Mouse (Mus musculus): ENCODE data around the gene Nkd2. TPM values are rescaled to one million over a fixed set of nuclear protein-coding genes. Genes with fewer than 3 reads are reported as not detected.

Nkd2 gene
- polyA plus RNA-seq, 2 experiments = 34.8 to 50.3 TPM

GRCm38 (mm10) chr13:73822187-73822800, 25.1 kb downstream of the Nkd2 start:
- Histone ChIP-seq H3K27ac (replicated peaks; ENCODE audit: low read depth, low read length) (no peak overlapping the region), H3K4me3 (replicated peaks; ENCODE audit: low read length) (no peak overlapping the region), H3K4me1 (ENCODE audit: control insufficient read depth, insufficient read depth, low read length) (peaks cover 3% of the 10 kb centered on the region), H3K36me3 (ENCODE audit: control insufficient read depth, insufficient read depth, low read length) (peaks cover 46% of the 10 kb centered on the region), H3K9ac (ENCODE audit: low read depth, low read length, severe bottlenecking) (no peak overlapping the region), H3K27me3 (ENCODE audit: control insufficient read depth, insufficient read depth, low read length) (no peaks in the 10 kb centered on the region), H3K9me3 (ENCODE audit: control insufficient read depth, low read length) (no peaks in the 10 kb centered on the region), H3K4me2 (replicated peaks; ENCODE audit: low read depth, low read length, severe bottlenecking) (no peak overlapping the region)
- peak; percentile 45 for DNase-seq (ENCODE audit: low spot score)
- no peak for ATAC-seq (ENCODE audit: low FRiP score, low read depth)
- no peak for TF ChIP-seq POLR2A (IDR thresholded peaks at IDR 0.05; ENCODE audit: borderline replicate concordance, extremely low read depth, insufficient read depth, insufficient read length)
- 71% methylated on average over 4 of the region's 4 CpGs for WGBS

GRCm38 (mm10) chr13:73821251-73821650, 26.2 kb downstream of the Nkd2 start:
- TF ChIP-seq POLR2A (IDR thresholded peaks at IDR 0.05; ENCODE audit: borderline replicate concordance, extremely low read depth, insufficient read depth, insufficient read length) = no peak
- Histone ChIP-seq H3K36me3 (ENCODE audit: control insufficient read depth, insufficient read depth, low read length) (peaks cover 54% of the 10 kb centered on the region), H3K27me3 (ENCODE audit: control insufficient read depth, insufficient read depth, low read length) (no peaks in the 10 kb centered on the region), H3K9me3 (ENCODE audit: control insufficient read depth, low read length) (no peaks in the 10 kb centered on the region), H3K4me2 (replicated peaks; ENCODE audit: low read depth, low read length, severe bottlenecking) (no peak overlapping the region), H3K27ac (replicated peaks; ENCODE audit: low read depth, low read length) (no peak overlapping the region), H3K4me1 (ENCODE audit: control insufficient read depth, insufficient read depth, low read length) (no peaks in the 10 kb centered on the region), H3K4me3 (replicated peaks; ENCODE audit: low read length) (no peak overlapping the region), H3K9ac (ENCODE audit: low read depth, low read length, severe bottlenecking) (no peak overlapping the region)
- ATAC-seq (ENCODE audit: low FRiP score, low read depth) = no peak
- no peak for DNase-seq (ENCODE audit: low spot score)
- 95% methylated on average over 7 of the region's 7 CpGs for WGBS

- H3K9ac ChIP-seq (ENCODE audit: low read depth, low read length, severe bottlenecking) = no peak overlapping the region
- no peaks in the 10 kb centered on the region for H3K4me1 ChIP-seq (ENCODE audit: control insufficient read depth, insufficient read depth, low read length)
- H3K27me3 ChIP-seq (ENCODE audit: control insufficient read depth, insufficient read depth, low read length) = no peaks in the 10 kb centered on the region
- no peak for DNase-seq (ENCODE audit: low spot score)
- no peak for TF ChIP-seq POLR2A (IDR thresholded peaks at IDR 0.05; ENCODE audit: borderline replicate concordance, extremely low read depth, insufficient read depth, insufficient read length)
- H3K27ac ChIP-seq (replicated peaks; ENCODE audit: low read depth, low read length) = no peak overlapping the region
- H3K4me3 ChIP-seq (replicated peaks; ENCODE audit: low read length) = no peak overlapping the region
- peaks cover 55% of the 10 kb centered on the region for H3K36me3 ChIP-seq (ENCODE audit: control insufficient read depth, insufficient read depth, low read length)
- ATAC-seq (ENCODE audit: low FRiP score, low read depth) = no peak
- WGBS = 76% methylated on average over 3 of the region's 3 CpGs
- H3K4me2 ChIP-seq (replicated peaks; ENCODE audit: low read depth, low read length, severe bottlenecking) = no peak overlapping the region
- H3K9me3 ChIP-seq (ENCODE audit: control insufficient read depth, low read length) = no peaks in the 10 kb centered on the region
These were observed 28.5 kb downstream of the Nkd2 start for GRCm38 (mm10) chr13:73818921-73819320.

- Histone ChIP-seq H3K4me2 (replicated peaks; ENCODE audit: low read depth, low read length, severe bottlenecking) (no peak overlapping the region), H3K27ac (replicated peaks; ENCODE audit: low read depth, low read length) (no peak overlapping the region), H3K4me3 (replicated peaks; ENCODE audit: low read length) (no peak overlapping the region), H3K9me3 (ENCODE audit: control insufficient read depth, low read length) (no peaks in the 10 kb centered on the region), H3K27me3 (ENCODE audit: control insufficient read depth, insufficient read depth, low read length) (no peaks in the 10 kb centered on the region), H3K36me3 (ENCODE audit: control insufficient read depth, insufficient read depth, low read length) (peaks cover 64% of the 10 kb centered on the region), H3K9ac (ENCODE audit: low read depth, low read length, severe bottlenecking) (no peak overlapping the region), H3K4me1 (ENCODE audit: control insufficient read depth, insufficient read depth, low read length) (no peaks in the 10 kb centered on the region)
- no peak for DNase-seq (ENCODE audit: low spot score)
- ATAC-seq (ENCODE audit: low FRiP score, low read depth) = no peak
- WGBS = 74% methylated on average over 6 of the region's 6 CpGs
- TF ChIP-seq POLR2A (IDR thresholded peaks at IDR 0.05; ENCODE audit: borderline replicate concordance, extremely low read depth, insufficient read depth, insufficient read length) = no peak
These were observed 31.1 kb downstream of the Nkd2 start for GRCm38 (mm10) chr13:73816338-73816737.

GRCm38 (mm10) chr13:73814181-73814580, 33.2 kb downstream of the Nkd2 start:
- ATAC-seq (ENCODE audit: low FRiP score, low read depth) (no peak), DNase-seq (ENCODE audit: low spot score) (no peak)
- 83% methylated on average over 7 of the region's 7 CpGs for WGBS
- Histone ChIP-seq H3K9me3 (ENCODE audit: control insufficient read depth, low read length) (no peaks in the 10 kb centered on the region), H3K4me1 (ENCODE audit: control insufficient read depth, insufficient read depth, low read length) (no peaks in the 10 kb centered on the region), H3K9ac (ENCODE audit: low read depth, low read length, severe bottlenecking) (no peak overlapping the region), H3K27ac (replicated peaks; ENCODE audit: low read depth, low read length) (no peak overlapping the region), H3K27me3 (ENCODE audit: control insufficient read depth, insufficient read depth, low read length) (no peaks in the 10 kb centered on the region), H3K36me3 (ENCODE audit: control insufficient read depth, insufficient read depth, low read length) (peaks cover 74% of the 10 kb centered on the region), H3K4me2 (replicated peaks; ENCODE audit: low read depth, low read length, severe bottlenecking) (no peak overlapping the region), H3K4me3 (replicated peaks; ENCODE audit: low read length) (no peak overlapping the region)
- no peak for TF ChIP-seq POLR2A (IDR thresholded peaks at IDR 0.05; ENCODE audit: borderline replicate concordance, extremely low read depth, insufficient read depth, insufficient read length)

Data from limb, embryonic 14.5 days (tissue).